Mouse (Mus musculus) adrenal gland, adult 18-20 months (tissue): Measurements from ENCODE around the gene Gm10251. TPM values are rescaled to one million over a fixed set of nuclear protein-coding genes. Genes with fewer than 3 reads are reported as not detected.
"Not testable (repeated sequence)": the region's sequence is repeated elsewhere in the genome, so short reads cannot be mapped to it uniquely, and the experiment has no call there.

Experiments used
- DNase-seq, 2 experiments: peaks; one replicate each; pipeline ENCODE4 v3.0.0; 2021 to 2022; ENCODE audit warnings: low spot score in 2 of 2
- long read RNA-seq, 2 experiments: library from polyadenylated mRNA; stranded (forward); transcript quantifications; one replicate each; pipeline ENCODE4 v2.0.0; 2021
- total RNA-seq, 2 experiments: library from RNA; stranded (reverse); gene quantifications; 1 replicate in 1 of 2; 2 replicates in 1 of 2; pipeline ENCODE4 v1.2.3; 2021

Gene Gm10251
- total RNA-seq, result not detected
- long read RNA-seq, experiment 1, result 0 reads
- long read RNA-seq, experiment 2, result 0 reads

GRCm38 (mm10) chr14:6684070-6684469 is at the start of gene Gm10251:
TSS of gene Gm10251 (minus strand) at chr14:6684170.
- not testable (repeated sequence) for DNase-seq

GRCm38 (mm10) chr14:6720151-6720550 is 36.2 kb upstream of the Gm10251 start, which contains the start of gene Gm8050:
TSS of gene Gm8050 (minus strand) at chr14:6720251.
- DNase-seq, result not testable (repeated sequence)

- DNase-seq, result not testable (repeated sequence)
Observed at GRCm38 (mm10) chr14:6622318-6622717, 61.7 kb downstream of the Gm10251 start, which contains the start of gene Gm3460. TSS of gene Gm3460 (minus strand) at chr14:6622418.

GRCm38 (mm10) chr14:6606436-6606835 is 77.5 kb downstream of the Gm10251 start:
- peak; percentile 1 to 17 for DNase-seq

GRCm38 (mm10) chr14:6605004-6605403 is 79.0 kb downstream of the Gm10251 start:
- not testable (repeated sequence) for DNase-seq

- DNase-seq, result peak; percentile 1 to 10
Observed at GRCm38 (mm10) chr14:6604551-6604950, 79.4 kb downstream of the Gm10251 start.

- DNase-seq, result not testable (repeated sequence)
Observed at GRCm38 (mm10) chr14:6590513-6590912, 93.5 kb downstream of the Gm10251 start, which contains the start of gene Gm3629. TSS of gene Gm3629 (minus strand) at chr14:6590613.

Other genes with a start within 250 kb of the Gm10251 start
- gene Gm3594, start 239.6 kb downstream of the Gm10251 start, total RNA-seq, result not detected
- gene Gm8356, start 146.9 kb downstream of the Gm10251 start, total RNA-seq, result not detected
- under 1 TPM in 1 of 2 experiments, not detected in 1; 0.35 TPM for gene Gm3629, start 93.6 kb downstream of the Gm10251 start, total RNA-seq
- gene Gm3460, start 61.8 kb downstream of the Gm10251 start, total RNA-seq, result not detected
- gene Gm8050, start 36.1 kb upstream of the Gm10251 start, total RNA-seq, result not detected
- gene Gm3636, start 58.2 kb upstream of the Gm10251 start, total RNA-seq, result not detected
- not detected for gene Gm8362, start 90.2 kb upstream of the Gm10251 start, total RNA-seq
- not detected for gene Gm3642, start 156.1 kb upstream of the Gm10251 start, total RNA-seq
- not detected for gene Gm3667, start 205.8 kb upstream of the Gm10251 start, total RNA-seq